Mouse (Mus musculus) MEL (cell line): Measurements from ENCODE around the gene Smim4. TPM values are rescaled to one million over a fixed set of nuclear protein-coding genes. Genes with fewer than 3 reads are reported as not detected.

Experiments used
- DNase-seq: peaks from one replicate; pipeline ENCODE4 v3.0.0; 2011; ENCODE audit warnings: low read depth, low spot score
- H3K27ac ChIP-seq: 2 replicates; pipeline ENCODE4 v1.5.1; 2012; ENCODE audit warnings: low read depth, mild to moderate bottlenecking, control low read depth, low read length, moderate library complexity; ENCODE audit not compliant: control insufficient read depth
- H3K27me3 ChIP-seq, 2 experiments: fragments of 150-350 bp in 1 of 2; sonication (generic) in 1 of 2; 2 replicates each; pipeline ENCODE4 v1.6.1; 2012; ENCODE audit warnings: low read length in 2 of 2, mild to moderate bottlenecking in 2 of 2, improper control_type of control experiment in 1 of 2, moderate library complexity in 1 of 2; ENCODE audit not compliant: insufficient read depth in 2 of 2, control insufficient read depth in 1 of 2
- H3K36me3 ChIP-seq, 2 experiments: 2 replicates each; pipeline ENCODE4 v1.6.1; 2012 to 2014; ENCODE audit warnings: low read length in 2 of 2, improper control_type of control experiment in 1 of 2, inconsistent platforms in 1 of 2, mild to moderate bottlenecking in 1 of 2; ENCODE audit not compliant: insufficient read depth in 2 of 2, control insufficient read depth in 1 of 2
- H3K4me1 ChIP-seq, 2 experiments: fragments of 150-350 bp in 1 of 2; sonication (generic) in 1 of 2; 2 replicates each; pipeline ENCODE4 v1.6.1; 2012; ENCODE audit warnings: low read length in 2 of 2, improper control_type of control experiment in 1 of 2, mild to moderate bottlenecking in 1 of 2; ENCODE audit not compliant: insufficient read depth in 2 of 2, control insufficient read depth in 1 of 2
- H3K4me3 ChIP-seq, 2 experiments: fragments of 150-350 bp in 1 of 2; sonication (generic) in 1 of 2; 2 replicates each; pipeline ENCODE4 v1.5.1; 2012; ENCODE audit warnings: low read depth in 2 of 2, low read length in 2 of 2, mild to moderate bottlenecking in 2 of 2, moderate library complexity in 2 of 2, control low read depth in 1 of 2, improper control_type of control experiment in 1 of 2; ENCODE audit not compliant: control insufficient read depth in 1 of 2, insufficient read depth in 1 of 2
- H3K79me2 ChIP-seq: 2 replicates; pipeline ENCODE4 v1.6.1; 2012; ENCODE audit warnings: mild to moderate bottlenecking, low read length, moderate library complexity; ENCODE audit not compliant: control insufficient read depth, poor library complexity, insufficient read depth
- H3K9ac ChIP-seq: 2 replicates; pipeline ENCODE4 v1.6.1; 2012; ENCODE audit warnings: low read depth, mild to moderate bottlenecking, control low read depth, low read length, moderate library complexity; ENCODE audit not compliant: control insufficient read depth, poor library complexity, severe bottlenecking
- H3K9me3 ChIP-seq: fragments of 150-350 bp; sonication (generic); replicated peaks from 2 replicates; pipeline ENCODE4 v1.6.1; 2012; ENCODE audit warnings: mild to moderate bottlenecking, low read length, improper control_type of control experiment, moderate library complexity; ENCODE audit not compliant: insufficient read depth
- BHLHE40 ChIP-seq: IDR thresholded peaks from 2 replicates; pipeline ENCODE4 v1.6.1; 2012; ENCODE audit warnings: low read depth, mild to moderate bottlenecking, inconsistent platforms, low read length, improper control_type of control experiment, borderline replicate concordance
- CHD1 ChIP-seq: IDR thresholded peaks from 2 replicates; pipeline ENCODE4 v1.6.1; 2012; ENCODE audit warnings: low read depth, mild to moderate bottlenecking, inconsistent platforms, low read length, improper control_type of control experiment
- E2F4 ChIP-seq: IDR thresholded peaks from 2 replicates; pipeline ENCODE4 v1.6.1; 2011; ENCODE audit warnings: low read depth, low read length, improper control_type of control experiment, borderline replicate concordance
- ELF1 ChIP-seq: IDR thresholded peaks from 2 replicates; pipeline ENCODE4 v1.6.1; 2014; ENCODE audit warnings: low read depth, mild to moderate bottlenecking, inconsistent platforms, low read length, improper control_type of control experiment, moderate library complexity
- EP300 ChIP-seq, 2 experiments: IDR thresholded peaks; 2 replicates each; pipeline ENCODE4 v1.6.1; 2011; ENCODE audit warnings: improper control_type of control experiment in 2 of 2, low read length in 2 of 2, low read depth in 1 of 2, mild to moderate bottlenecking in 1 of 2
- ETS1 ChIP-seq: IDR thresholded peaks from 2 replicates; pipeline ENCODE4 v1.6.1; 2012; ENCODE audit warnings: low read depth, mild to moderate bottlenecking, inconsistent platforms, low read length, improper control_type of control experiment, moderate library complexity
- GABPA ChIP-seq: IDR thresholded peaks from 2 replicates; pipeline ENCODE4 v1.6.1; 2012; ENCODE audit warnings: low read depth, mild to moderate bottlenecking, inconsistent platforms, low read length, improper control_type of control experiment, moderate library complexity
- JUND ChIP-seq: IDR thresholded peaks from 2 replicates; pipeline ENCODE4 v1.6.1; 2011; ENCODE audit warnings: low read depth, mild to moderate bottlenecking, improper control_type of control experiment, low read length
- MAFK ChIP-seq: IDR thresholded peaks from 2 replicates; pipeline ENCODE4 v1.6.1; 2011; ENCODE audit warnings: low read depth, mild to moderate bottlenecking, low read length, improper control_type of control experiment, borderline replicate concordance
- MAX ChIP-seq: IDR thresholded peaks from 2 replicates; pipeline ENCODE4 v1.6.1; 2011; ENCODE audit warnings: low read length, improper control_type of control experiment
- MXI1 ChIP-seq: IDR thresholded peaks from 2 replicates; pipeline ENCODE4 v1.6.1; 2011; ENCODE audit warnings: mild to moderate bottlenecking, low read depth, low read length, improper control_type of control experiment
- MYB ChIP-seq: IDR thresholded peaks from 2 replicates; pipeline ENCODE4 v1.6.1; 2011; ENCODE audit warnings: mild to moderate bottlenecking, low read depth, low read length, improper control_type of control experiment
- MYC ChIP-seq: IDR thresholded peaks from 2 replicates; pipeline ENCODE4 v1.6.1; 2011; ENCODE audit warnings: low read depth, mild to moderate bottlenecking, low read length, improper control_type of control experiment, moderate library complexity
- NRF1 ChIP-seq: IDR thresholded peaks from 2 replicates; pipeline ENCODE4 v1.6.1; 2014; ENCODE audit warnings: low read depth, mild to moderate bottlenecking, inconsistent platforms, low read length, improper control_type of control experiment, moderate library complexity; ENCODE audit not compliant: poor library complexity, insufficient read depth, severe bottlenecking
- POLR2A ChIP-seq, 2 experiments: IDR thresholded peaks; 2 replicates each; pipeline ENCODE4 v1.6.1; 2011 to 2012; ENCODE audit warnings: low read length in 2 of 2, mild to moderate bottlenecking in 2 of 2, control low read depth in 1 of 2, improper control_type of control experiment in 1 of 2, low read depth in 1 of 2, moderate library complexity in 1 of 2; ENCODE audit not compliant: control insufficient read depth in 1 of 2, insufficient read depth in 1 of 2, poor library complexity in 1 of 2
- POLR2AphosphoS5 ChIP-seq: IDR thresholded peaks from 2 replicates; pipeline ENCODE4 v1.6.1; 2012; ENCODE audit warnings: low read depth, borderline replicate concordance, mild to moderate bottlenecking, inconsistent platforms, low read length, moderate library complexity, mixed read lengths
- SMC3 ChIP-seq: IDR thresholded peaks from 2 replicates; pipeline ENCODE4 v1.6.1; 2011; ENCODE audit warnings: low read depth, low read length, improper control_type of control experiment
- TAL1 ChIP-seq: IDR thresholded peaks from 2 replicates; pipeline ENCODE4 v1.6.1; 2012; ENCODE audit warnings: mild to moderate bottlenecking, inconsistent platforms, low read length, moderate library complexity, mixed read lengths
- TCF12 ChIP-seq: IDR thresholded peaks from 2 replicates; pipeline ENCODE4 v1.6.1; 2014; ENCODE audit warnings: low read depth, mild to moderate bottlenecking, inconsistent platforms, low read length, improper control_type of control experiment, moderate library complexity
- UBTF ChIP-seq: IDR thresholded peaks from 2 replicates; pipeline ENCODE4 v1.6.1; 2012; ENCODE audit warnings: low read depth, mild to moderate bottlenecking, inconsistent platforms, low read length, improper control_type of control experiment, moderate library complexity, borderline replicate concordance; ENCODE audit not compliant: insufficient read depth
- USF1 ChIP-seq: IDR thresholded peaks from 2 replicates; pipeline ENCODE4 v1.6.1; 2014; ENCODE audit warnings: low read depth, mild to moderate bottlenecking, inconsistent platforms, low read length, improper control_type of control experiment, moderate library complexity
- USF2 ChIP-seq, 2 experiments: IDR thresholded peaks; 2 replicates each; pipeline ENCODE4 v1.6.1; 2011 to 2012; ENCODE audit warnings: improper control_type of control experiment in 2 of 2, low read length in 2 of 2, borderline replicate concordance in 1 of 2, inconsistent platforms in 1 of 2, low read depth in 1 of 2, mild to moderate bottlenecking in 1 of 2; ENCODE audit not compliant: insufficient read depth in 1 of 2
- ZC3H11A ChIP-seq: IDR thresholded peaks from 2 replicates; pipeline ENCODE4 v1.6.1; 2012; ENCODE audit warnings: low read depth, mild to moderate bottlenecking, inconsistent platforms, low read length, improper control_type of control experiment
- polyA plus RNA-seq, 2 experiments: library from polyadenylated mRNA; stranded (reverse) in 1 of 2; unstranded in 1 of 2; fragments of >175 nt in 1 of 2; fragments of >200 nt in 1 of 2; gene quantifications; 2 replicates each; pipeline versions ENCODE4 v1.2.1 to v1.2.4; 2012; ENCODE audit warnings: low replicate concordance in 2 of 2, low read depth in 1 of 2; ENCODE audit not compliant: insufficient read length in 2 of 2, insufficient read depth in 1 of 2, missing spikeins in 1 of 2
- total RNA-seq: library from RNA; depleted of rRNA; stranded (reverse); fragments of 300-350 nt; gene quantifications from 2 replicates; pipeline ENCODE4 v1.2.3, GENCODE M21; 2012

Gene Smim4
- total and polyA plus RNA-seq, 3 experiments: 87.8 to 122 TPM; not detected in 1

DNA sequence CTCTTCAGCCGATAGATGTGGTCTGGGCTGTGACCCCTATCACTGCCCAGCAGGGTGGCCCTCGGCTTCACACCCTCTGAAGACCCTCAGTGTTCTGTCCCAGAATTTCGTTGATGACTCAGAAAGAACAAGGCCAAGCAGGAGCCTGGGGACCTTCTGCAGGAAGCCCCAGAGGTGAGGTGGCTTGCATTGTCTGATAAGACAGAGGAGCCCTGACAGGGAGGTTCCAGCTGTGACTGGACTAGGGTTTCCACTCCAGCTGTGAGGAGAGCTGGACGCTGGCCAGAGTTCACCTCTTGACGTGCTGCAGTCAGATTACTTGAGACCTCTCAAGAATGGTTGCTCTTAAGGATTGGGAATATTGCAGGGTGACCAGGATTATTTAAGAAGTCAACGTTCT lies 3.3 kb upstream of the Smim4 start (continued):
- no peak for TF ChIP-seq JUND
- TF ChIP-seq GABPA: no peak
- peak; percentile 60; the same call in 1 of the 2 replicates for TF ChIP-seq TCF12
- TF ChIP-seq USF1: no peak
- TF ChIP-seq EP300 (IDR thresholded peaks at IDR 0.05; ENCODE audit: low read depth in 1 of 2, low read length in 2 of 2): peak; percentile 45 to 49; a peak in 3 of 4 replicates

GRCm38 (mm10) chr14:31131272-31131821 lies 2.6 kb upstream of the Smim4 start:
- H3K4me3 ChIP-seq: peak overlapping the region; percentile 69 to 95
- peak overlapping the region; percentile 3 for H3K27ac ChIP-seq
- peak overlapping the region; percentile 79 for H3K9ac ChIP-seq
- peak; percentile 57 for DNase-seq
- H3K79me2 ChIP-seq: peaks cover 28% of the 10 kb centered on the region
- peaks cover 0 to 10% of the 10 kb centered on the region in 2 experiments; a peak in 3 of 4 replicates for H3K36me3 ChIP-seq
- no peaks in the 10 kb centered on the region for H3K9me3 ChIP-seq
- no peaks in the 10 kb centered on the region for H3K27me3 ChIP-seq
- H3K4me1 ChIP-seq: peaks cover 3 to 29% of the 10 kb centered on the region in 2 experiments
- TF ChIP-seq TCF12 (peak; percentile 1; the same call in 1 of the 2 replicates), MYC (0 out of 2 replicates have a peak, but pooled peaks have one; percentile 18), UBTF (no peak), CHD1 (no peak), BHLHE40 (no peak), MXI1 (peak; percentile 53), NRF1 (0 out of 2 replicates have a peak, but pooled peaks have one; percentile 13)

DNA sequence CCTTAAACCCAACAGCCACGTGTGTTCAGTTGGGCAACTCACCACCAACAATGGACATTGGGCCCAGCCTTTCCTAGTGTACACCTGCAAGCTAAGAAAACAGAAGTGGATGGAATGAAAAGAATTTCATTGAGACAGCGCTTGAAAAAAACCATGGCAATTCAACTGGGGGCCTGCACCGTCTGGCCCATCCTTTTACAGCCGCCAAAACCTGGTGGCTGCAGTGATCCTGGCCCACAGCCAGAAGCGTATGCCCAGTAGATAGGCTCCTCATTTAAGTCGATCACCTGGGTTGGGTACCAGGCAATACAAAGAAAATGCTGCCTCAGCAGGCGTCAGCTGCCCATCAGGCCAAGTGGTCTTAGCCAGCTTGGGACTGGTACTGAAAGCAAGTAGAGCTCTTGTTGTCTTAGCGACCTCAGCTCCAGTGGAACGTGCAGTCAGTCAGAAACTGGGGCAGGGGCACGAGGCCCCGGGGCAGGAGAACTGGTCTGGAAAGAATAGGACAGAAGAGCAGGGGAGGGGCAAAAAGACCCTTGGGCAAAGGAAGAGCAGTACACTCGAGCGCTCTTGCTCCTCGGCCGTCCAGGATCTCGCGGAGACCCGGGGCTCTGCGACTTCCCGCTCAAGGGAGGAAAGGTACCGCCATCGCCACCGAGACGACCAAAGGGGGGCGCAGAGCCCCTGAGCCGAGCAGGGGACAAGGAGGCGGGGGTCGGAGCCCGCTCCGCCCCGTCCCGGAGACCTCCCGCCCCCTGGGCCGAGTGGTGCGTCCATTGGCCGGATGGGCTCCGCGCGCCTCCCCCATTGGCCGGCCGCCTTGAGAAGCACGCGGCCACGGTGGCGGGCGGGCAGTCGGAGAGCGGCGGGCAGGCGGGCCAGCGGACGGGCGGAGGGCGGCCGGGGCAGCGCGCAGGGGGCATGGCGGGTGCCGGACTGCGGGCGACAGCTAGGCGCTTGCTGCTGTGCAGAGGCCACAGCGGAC lies 1.8 kb upstream of the Smim4 start, which contains the start of gene Nt5dc2:
Nt5dc2 (plus strand) TSS at position 818 of the 985 bp plus-strand sequence.
- peak within 1 kb of the TSS; percentile 79 for H3K9ac ChIP-seq
- no peaks in the 10 kb centered on the region for H3K27me3 ChIP-seq
- H3K4me1 ChIP-seq: peaks cover 3 to 35% of the 10 kb centered on the region in 2 experiments
- H3K9me3 ChIP-seq: no peaks in the 10 kb centered on the region
- peaks cover 0 to 10% of the 10 kb centered on the region in 2 experiments; a peak in 3 of 4 replicates for H3K36me3 ChIP-seq
- H3K79me2 ChIP-seq: peaks cover 29% of the 10 kb centered on the region
- H3K27ac ChIP-seq: peak within 1 kb of the TSS; percentile 58
- peak; percentile 87 for DNase-seq
- H3K4me3 ChIP-seq: peak within 1 kb of the TSS; percentile 69 to 95
- no peak for TF ChIP-seq MYB
- TF ChIP-seq MAX: no peak; the same call in 1 of the 2 replicates
- TF ChIP-seq UBTF: no peak
- no peak for TF ChIP-seq POLR2AphosphoS5
- peak in 1 of 2 experiments; percentile 71; a peak in 3 of 4 replicates for TF ChIP-seq POLR2A (IDR thresholded peaks at IDR 0.05; ENCODE audit: control insufficient read depth in 1 of 2, insufficient read depth in 1 of 2, low read depth in 1 of 2, low read length in 2 of 2, poor library complexity in 1 of 2)
- TF ChIP-seq USF2 (IDR thresholded peaks at IDR 0.05; ENCODE audit: borderline replicate concordance in 1 of 2, insufficient read depth in 1 of 2, low read depth in 1 of 2, low read length in 2 of 2): no peak
- no peak; the same call in 1 of the 2 replicates for TF ChIP-seq ELF1
- TF ChIP-seq EP300 (IDR thresholded peaks at IDR 0.05; ENCODE audit: low read depth in 1 of 2, low read length in 2 of 2): no peak
- no peak for TF ChIP-seq TAL1
- TF ChIP-seq ETS1: no peak
- no peak for TF ChIP-seq SMC3
- TF ChIP-seq MYC: no peak
- TF ChIP-seq ZC3H11A: no peak
- peak; percentile 52; the same call in 1 of the 2 replicates for TF ChIP-seq CHD1
- no peak for TF ChIP-seq E2F4
- TF ChIP-seq NRF1: peak; percentile 22; the same call in 1 of the 2 replicates
- TF ChIP-seq MAFK: peak; percentile 70
